30 mouse cellular contexts compared by ENCODE assay signal in genomic region chr12:34837318-34837717, GRCm38 (mm10).
DNase-seq lines count a peak whose midpoint lies in the region; ATAC-seq and TF ChIP-seq lines count a peak whose summit lies in the region.
"Had no signal": no experiment of that assay in that cellular context is flagged by ENCODE, and none has a peak within 500 bp of the region (broad histone marks: within the 10 kb centered on the region; RNA-seq: fewer than 3 reads in every experiment).

No protein-coding gene starts in this region.

- no peak overlapping the region for H3K4me2 ChIP-seq in midbrain, embryonic 13.5 days (replicated peaks)
- no peak overlapping the region for H3K4me2 ChIP-seq in midbrain, postnatal 0 days (ENCODE audit: low read depth, low read length, poor library complexity, severe bottlenecking)
- H3K4me2 ChIP-seq: heart, embryonic 11.5 days; hindbrain, embryonic 13.5 days; neural tube, embryonic 12.5 days had no signal

- DNase-seq in embryo, embryonic 10.5 days (ENCODE audit: low spot score), result peak; percentile 6
- DNase-seq in embryo, embryonic 11 days, result no peak
- DNase-seq in midbrain, postnatal 0 days (ENCODE audit: low spot score), result no peak
- DNase-seq in retina, embryonic 14.5 days (ENCODE audit: low spot score), result peak; percentile 49
- no peak for DNase-seq in frontal cortex, postnatal 10 days (ENCODE audit: low spot score in 2 of 2)
- DNase-seq: adrenal gland, adult 2 months; adrenal gland, postnatal 36 days; cerebellum, adult 11-12 months; cerebellum, adult 9-11 months; gastrocnemius, postnatal 25 days; heart, adult 11 months; heart, postnatal 4 days; kidney, postnatal 14 days; layer of hippocampus, adult 9-11 months; liver; lung, adult 2 months; lung, postnatal 10 days; right cerebral cortex, postnatal 14 days; thymus, postnatal 14 days had no signal

- WGBS in midbrain, embryonic 13.5 days, result 22% methylated on average over 5 of the region's 5 CpGs
- WGBS in midbrain, postnatal 0 days, result 32% methylated on average over 5 of the region's 5 CpGs

- peaks cover 31% of the 10 kb centered on the region for H3K27me3 ChIP-seq in midbrain, embryonic 13.5 days
- no peaks in the 10 kb centered on the region for H3K27me3 ChIP-seq in midbrain, postnatal 0 days (ENCODE audit: insufficient read depth, low read length)
- H3K27me3 ChIP-seq: CH12.LX had no signal

- peak; percentile 58; the same call in 1 of the 2 replicates for ATAC-seq in midbrain, embryonic 13.5 days
- ATAC-seq in midbrain, postnatal 0 days (ENCODE audit: low FRiP score), result no peak
- no peak for ATAC-seq in cerebellum, adult (ENCODE audit: insufficient number of reproducible peaks, low FRiP score, low TSS enrichment)
- ATAC-seq: activated CD4-positive, CD25-positive, alpha-beta regulatory T cell, adult 4 months; intestine, postnatal 0 days had no signal

- H3K9ac ChIP-seq in midbrain, embryonic 13.5 days (replicated peaks), result no peak overlapping the region
- no peak overlapping the region for H3K9ac ChIP-seq in midbrain, postnatal 0 days (replicated peaks; ENCODE audit: low read length, poor library complexity, severe bottlenecking)
- H3K9ac ChIP-seq: hindbrain, embryonic 13.5 days; liver, embryonic 14.5 days; neural tube, embryonic 12.5 days had no signal

- no peak overlapping the region for H3K4me3 ChIP-seq in midbrain, embryonic 13.5 days (replicated peaks)
- H3K4me3 ChIP-seq in midbrain, postnatal 0 days (ENCODE audit: low read depth, low read length), result no peak overlapping the region
- H3K4me3 ChIP-seq: erythroblast, embryonic 14.5 days; hindbrain, embryonic 13.5 days; myocyte; neural tube, embryonic 12.5 days had no signal

- H3K27ac ChIP-seq in midbrain, embryonic 13.5 days, result no peak overlapping the region
- no peak overlapping the region for H3K27ac ChIP-seq in midbrain, postnatal 0 days (ENCODE audit: low read depth, low read length)
- H3K27ac ChIP-seq: hindbrain, embryonic 13.5 days; liver, embryonic 14.5 days; neural tube, embryonic 12.5 days had no signal

- H3K9me3 ChIP-seq in midbrain, embryonic 13.5 days, result no peaks in the 10 kb centered on the region
- no peaks in the 10 kb centered on the region for H3K9me3 ChIP-seq in midbrain, postnatal 0 days (ENCODE audit: low read length)
- H3K9me3 ChIP-seq: hindbrain, embryonic 13.5 days; neural tube, embryonic 12.5 days had no signal

- no peaks in the 10 kb centered on the region for H3K36me3 ChIP-seq in midbrain, embryonic 13.5 days
- H3K36me3 ChIP-seq in midbrain, postnatal 0 days (ENCODE audit: insufficient read depth, low read length), result no peaks in the 10 kb centered on the region
- H3K36me3 ChIP-seq: hindbrain, embryonic 13.5 days; neural tube, embryonic 12.5 days had no signal

- H3K4me1 ChIP-seq in midbrain, embryonic 13.5 days (replicated peaks), result peaks cover 9% of the 10 kb centered on the region
- no peaks in the 10 kb centered on the region for H3K4me1 ChIP-seq in midbrain, postnatal 0 days (ENCODE audit: insufficient read depth, low read length)

- TF ChIP-seq CTCF in midbrain, postnatal 0 days (IDR thresholded peaks at IDR 0.05), result no peak

Comparison
In these comparisons a context has a peak if more than half of its experiments do, and no peak if none do; other contexts are left out.
1. DNase-seq: peak in embryo, embryonic 10.5 days (single experiment) and retina, embryonic 14.5 days (single experiment); none in embryo, embryonic 11 days (single experiment), midbrain, postnatal 0 days (single experiment) and frontal cortex, postnatal 10 days (0 of 2).